Mouse (Mus musculus) duodenum, adult 2 months (tissue): ENCODE measurements around the gene Foxn3. TPM values are rescaled to one million over a fixed set of nuclear protein-coding genes. Genes with fewer than 3 reads are reported as not detected.

Experiments used
- polyA plus RNA-seq: library from polyadenylated mRNA; depleted of rRNA; stranded (reverse); fragments of >200 nt; gene quantifications from 2 replicates; pipeline ENCODE4 v1.2.3, GENCODE M21; 2012; ENCODE audit warnings: low replicate concordance; rRNA removed

Gene Foxn3
- polyA plus RNA-seq: 3.5 and 9.3 TPM in 2 replicates

DNA sequence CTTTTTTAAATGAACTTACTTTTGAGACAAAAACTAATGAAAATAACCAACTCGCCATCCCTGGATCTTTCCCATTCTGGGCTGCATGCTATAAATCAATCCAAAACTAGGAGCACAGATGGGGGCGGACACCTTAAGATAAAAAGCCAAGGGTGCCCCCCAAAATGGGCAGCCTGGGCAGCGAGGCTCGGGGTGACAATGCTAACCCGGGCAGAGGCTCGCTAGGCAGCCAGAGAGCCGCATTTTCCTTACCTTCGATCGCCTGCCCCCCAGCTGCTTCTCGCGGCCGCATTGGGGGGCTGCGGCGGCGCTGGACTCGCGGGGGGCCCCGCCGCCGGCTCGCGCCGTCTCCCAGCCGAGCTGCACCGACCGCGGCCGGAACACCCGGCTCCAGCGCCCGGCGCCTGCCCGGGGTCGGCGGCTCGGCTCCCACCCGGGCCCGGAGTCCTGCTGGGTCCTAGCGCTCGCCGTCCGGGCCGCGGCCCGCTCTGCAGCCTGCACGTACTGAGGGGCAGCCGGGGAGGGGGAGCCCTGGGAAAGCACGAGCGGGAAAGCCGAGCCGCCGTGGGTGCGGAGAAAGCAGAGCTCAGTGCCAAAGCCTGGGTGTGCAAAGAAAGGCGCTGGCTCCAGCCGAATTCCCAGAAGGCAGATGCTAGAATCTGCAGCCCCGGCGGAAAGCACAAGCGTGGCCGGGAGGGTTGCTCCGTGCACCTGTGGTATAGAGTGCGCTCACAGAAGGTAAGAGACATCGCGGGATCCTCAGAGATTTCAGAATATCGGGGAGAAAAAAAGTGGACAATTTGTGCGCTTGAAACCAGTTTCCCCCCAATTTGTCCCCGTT is at the start of gene Foxn3:
TSS of gene Foxn3 (minus strand) at position 364 of the 841 bp plus-strand sequence.

